ENCODE assay signal across 22 mouse cellular contexts in the genomic region with DNA sequence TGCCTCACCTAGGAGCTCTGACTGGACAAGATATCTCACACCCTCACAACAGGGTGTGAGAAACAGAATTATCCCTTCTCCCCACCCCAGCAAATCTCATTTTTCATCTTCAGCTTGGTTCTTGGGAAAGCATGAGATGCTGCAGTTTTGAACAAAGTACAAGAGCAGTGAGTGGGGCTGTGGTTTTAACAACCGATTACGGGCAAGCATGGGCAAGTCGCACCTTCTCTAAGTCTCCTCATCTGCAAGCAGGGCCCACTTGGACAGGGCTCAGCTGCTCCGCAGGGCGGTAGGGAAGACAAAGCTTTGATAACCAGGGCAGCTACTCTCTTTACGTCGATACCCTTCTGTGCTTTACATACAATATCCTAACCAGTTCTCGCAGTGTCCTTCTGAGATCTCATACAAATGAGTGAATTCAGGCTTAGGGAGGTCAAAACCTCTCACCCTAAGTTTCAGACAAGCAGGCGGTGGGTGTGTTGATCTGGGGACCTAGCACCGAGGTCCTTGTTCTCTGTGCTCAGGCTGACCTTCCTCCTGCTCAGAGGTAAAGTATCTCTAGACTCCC. TPM values are rescaled to one million over a fixed set of nuclear protein-coding genes. Genes with fewer than 3 reads are reported as not detected.
"Had no signal": no experiment of that assay in that cellular context is flagged by ENCODE, and none has a peak within 500 bp of the region (broad histone marks: within the 10 kb centered on the region; RNA-seq: fewer than 3 reads in every experiment).

No protein-coding gene starts in this region.

- H3K27ac ChIP-seq: intestine, embryonic 15.5 days; liver, embryonic 14.5 days; midbrain, embryonic 15.5 days had no signal

- ATAC-seq: intestine, embryonic 15.5 days; lung, postnatal 0 days; midbrain, embryonic 15.5 days had no signal

- H3K4me3 ChIP-seq: intestine, embryonic 15.5 days; midbrain, embryonic 15.5 days had no signal

- H3K4me2 ChIP-seq: intestine, embryonic 15.5 days; midbrain, embryonic 11.5 days; midbrain, embryonic 15.5 days had no signal

- H3K36me3 ChIP-seq: intestine, embryonic 15.5 days; midbrain, embryonic 15.5 days had no signal

- H3K9me3 ChIP-seq: intestine, embryonic 15.5 days; midbrain, embryonic 15.5 days had no signal

- H3K27me3 ChIP-seq: intestine, embryonic 15.5 days had no signal

- H3K9ac ChIP-seq: intestine, embryonic 15.5 days; liver, embryonic 14.5 days; midbrain, embryonic 15.5 days had no signal

- DNase-seq: kidney, adult 18-20 months; kidney, postnatal 10 days; kidney, postnatal 4 days; lung, adult 2 months; lung, postnatal 36 days; right cerebral cortex, postnatal 25 days; thymus, postnatal 36 days had no signal

RNA-seq across cellular contexts. Expression of gene Ankrd33, which starts 54.9 kb away (rescaled TPM):
- total RNA-seq: layer of hippocampus, postnatal 14 days; left cerebral cortex, adult 18-20 months; left cerebral cortex, postnatal 10 days; megakaryocyte progenitor cell, adult 5-6 weeks; monocyte, adult 5-6 weeks had no signal
- polyA plus RNA-seq: intestine, embryonic 15.5 days; kidney, embryonic 14.5 days; limb, embryonic 11.5 days; liver, embryonic 14.5 days; lung, postnatal 0 days; midbrain, embryonic 11.5 days; midbrain, embryonic 15.5 days; neural tube, embryonic 14.5 days; small intestine, adult 2 months; thymus, postnatal 0 days had no signal
